Mouse (Mus musculus) kidney, embryonic 16.5 days (tissue): Measurements from ENCODE around the gene Vwf. TPM values are rescaled to one million over a fixed set of nuclear protein-coding genes. Genes with fewer than 3 reads are reported as not detected.

Source experiments
- ATAC-seq: fragments of 200-750 bp; cut with Nextera tagmentation; 2 replicates; pipeline ENCODE4 v1.8.0; 2017; ENCODE audit warnings: moderate TSS enrichment; ENCODE audit not compliant: low FRiP score, low TSS enrichment
- H3K27ac ChIP-seq: fragments of 300-500 bp; sonication (generic); 2 replicates; pipeline ENCODE4 v1.5.1; 2014; ENCODE audit warnings: low read length
- H3K27me3 ChIP-seq: fragments of 300-500 bp; sonication (generic); 2 replicates; pipeline ENCODE4 v1.6.1; 2014; ENCODE audit warnings: low read length, control low read depth, mixed read lengths; ENCODE audit not compliant: insufficient read depth
- H3K36me3 ChIP-seq: fragments of 300-500 bp; sonication (generic); 2 replicates; pipeline ENCODE4 v1.6.1; 2014; ENCODE audit warnings: low read length, control low read depth, mixed read lengths; ENCODE audit not compliant: insufficient read depth
- H3K4me1 ChIP-seq: fragments of 300-500 bp; sonication (generic); 2 replicates; pipeline ENCODE4 v1.6.1; 2014; ENCODE audit warnings: low read length, control low read depth, mixed read lengths; ENCODE audit not compliant: insufficient read depth
- H3K4me2 ChIP-seq: fragments of 300-500 bp; sonication (generic); replicated peaks from 2 replicates; pipeline ENCODE4 v1.6.1; 2014; ENCODE audit warnings: low read depth, low read length
- H3K4me3 ChIP-seq: fragments of 300-500 bp; sonication (generic); 2 replicates; pipeline ENCODE4 v1.5.1; 2014; ENCODE audit warnings: mild to moderate bottlenecking, low read length
- H3K9ac ChIP-seq: fragments of 300-500 bp; sonication (generic); replicated peaks from 2 replicates; pipeline ENCODE4 v1.6.1; 2014; ENCODE audit warnings: low read length
- H3K9me3 ChIP-seq: fragments of 300-500 bp; sonication (generic); 2 replicates; pipeline ENCODE4 v1.6.1; 2016; ENCODE audit warnings: low read length, control low read depth
- WGBS: fragments of 180-500 bp; shearing (Covaris S2); extraction: QIAGEN DNeasy Blood & Tissue Kit; methylation state at CpG from one replicate; pipeline ENCODE4 v1.1.7; 2014; 5-methylcytosine and 5-hydroxymethylcytosine counted together
- polyA plus RNA-seq: library from polyadenylated mRNA; unstranded; fragments of >200 nt; fragmentation: Nextera tagmentation; extraction: Ambion mirVana; gene quantifications from 2 replicates; pipeline ENCODE4 v1.2.1, GENCODE M21; 2015

The Vwf gene
- polyA plus RNA-seq, 1 experiment from 2014 or later, result 5.4 TPM

GRCm38 (mm10) chr6:125601748-125602147, 55.2 kb downstream of the Vwf start:
- Histone ChIP-seq H3K4me2 (no peak overlapping the region), H3K27ac (no peak overlapping the region), H3K4me3 (no peak overlapping the region), H3K4me1 (peaks cover 15% of the 10 kb centered on the region; the same call in 1 of the 2 replicates), H3K9ac (no peak overlapping the region), H3K9me3 (no peaks in the 10 kb centered on the region), H3K36me3 (no peaks in the 10 kb centered on the region), H3K27me3 (0 out of 2 replicates have a peak, but pooled peaks cover 4% of the 10 kb centered on the region)
- 48% methylated on average over 5 of the region's 5 CpGs for WGBS
- no peak for ATAC-seq

DNA sequence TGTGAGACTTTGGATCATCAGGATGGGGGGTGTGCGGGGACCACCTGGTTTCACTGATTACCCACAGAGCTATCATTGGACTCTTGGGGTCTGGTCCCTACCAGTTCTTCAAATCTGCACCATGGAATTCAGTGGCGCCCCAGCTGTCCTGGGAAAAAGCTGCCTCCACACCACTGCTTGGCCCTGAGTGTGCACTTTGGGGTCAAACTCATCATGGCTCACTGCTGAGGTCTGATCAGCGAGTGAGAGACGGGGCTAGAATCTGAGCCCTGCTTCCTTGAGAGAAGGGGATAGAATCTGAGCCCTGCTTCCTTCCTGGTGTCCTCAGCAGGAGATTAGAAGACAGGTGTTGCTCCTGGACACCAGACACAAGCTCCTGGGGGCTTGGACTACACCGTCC, 55.8 kb downstream of the Vwf start:
- no peak overlapping the region for H3K27ac ChIP-seq
- no peak overlapping the region for H3K4me3 ChIP-seq
- no peak overlapping the region for H3K4me2 ChIP-seq
- H3K4me1 ChIP-seq, result peaks cover 9% of the 10 kb centered on the region; the same call in 1 of the 2 replicates
- H3K9me3 ChIP-seq, result no peaks in the 10 kb centered on the region
- H3K27me3 ChIP-seq, result 0 out of 2 replicates have a peak, but pooled peaks cover 4% of the 10 kb centered on the region
- no peak for ATAC-seq
- no peak overlapping the region for H3K9ac ChIP-seq
- 77% methylated on average over 5 of the region's 5 CpGs for WGBS
- H3K36me3 ChIP-seq, result no peaks in the 10 kb centered on the region

DNA sequence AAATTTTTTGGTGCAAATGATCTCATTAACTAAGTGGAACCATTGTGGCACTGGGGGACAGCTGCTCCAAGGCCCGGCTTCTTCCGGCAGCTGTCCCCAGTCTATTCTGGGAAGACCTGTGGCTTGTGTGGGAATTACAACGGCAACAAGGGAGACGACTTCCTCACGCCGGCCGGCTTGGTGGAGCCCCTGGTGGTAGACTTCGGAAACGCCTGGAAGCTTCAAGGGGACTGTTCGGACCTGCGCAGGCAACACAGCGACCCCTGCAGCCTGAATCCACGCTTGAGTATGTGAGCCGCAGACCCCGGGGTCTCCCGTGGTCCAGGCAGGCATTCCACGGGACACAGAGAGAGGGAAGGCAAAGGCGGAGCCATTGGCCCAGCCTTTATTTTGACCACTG, 56.7 kb downstream of the Vwf start:
- Histone ChIP-seq H3K27me3 (0 out of 2 replicates have a peak, but pooled peaks cover 4% of the 10 kb centered on the region), H3K27ac (no peak overlapping the region), H3K4me1 (0 out of 2 replicates have a peak, but pooled peaks cover 9% of the 10 kb centered on the region), H3K9ac (no peak overlapping the region), H3K4me2 (peak overlapping the region; percentile 35), H3K36me3 (no peaks in the 10 kb centered on the region), H3K9me3 (no peaks in the 10 kb centered on the region), H3K4me3 (0 out of 2 replicates have a peak overlapping the region, but pooled peaks have one; percentile 5)
- peak; percentile 43; the same call in 1 of the 2 replicates for ATAC-seq
- 5% methylated on average over 18 of the region's 18 CpGs for WGBS

DNA sequence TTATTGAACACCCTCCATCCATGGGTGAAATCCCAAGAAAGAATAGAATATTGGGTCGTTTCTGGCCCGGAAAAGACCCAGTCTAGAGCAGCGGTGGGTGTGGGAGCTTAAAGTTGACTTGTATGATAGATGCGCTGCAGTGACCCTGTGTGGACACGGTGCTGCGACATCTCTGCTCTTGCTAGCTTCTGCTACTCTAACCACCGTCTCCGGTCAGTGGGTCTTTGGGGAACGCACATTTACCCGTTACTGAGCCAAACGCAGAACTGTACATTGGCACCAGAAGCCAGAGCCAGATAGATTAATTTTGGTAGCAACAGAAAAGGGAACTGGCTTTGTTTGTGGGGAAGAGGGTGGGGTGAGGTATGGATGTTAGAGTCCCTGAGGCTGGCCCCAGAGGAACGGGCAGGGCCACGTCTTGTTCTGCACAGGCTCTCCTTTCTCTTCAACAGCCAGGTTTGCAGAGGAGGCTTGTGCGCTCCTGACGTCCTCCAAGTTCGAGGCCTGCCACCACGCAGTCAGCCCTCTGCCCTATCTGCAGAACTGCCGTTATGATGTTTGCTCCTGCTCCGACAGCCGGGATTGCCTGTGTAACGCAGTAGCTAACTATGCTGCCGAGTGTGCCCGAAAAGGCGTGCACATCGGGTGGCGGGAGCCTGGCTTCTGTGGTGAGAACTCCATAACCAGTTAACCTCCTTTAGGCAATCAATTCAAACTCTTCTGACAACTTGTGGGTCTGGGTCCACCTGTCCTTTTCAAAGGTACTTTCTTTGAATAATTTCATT, 57.3 kb downstream of the Vwf start:
- Histone ChIP-seq H3K9ac (no peak overlapping the region; the same call in 1 of the 2 replicates), H3K4me2 (peak overlapping the region; percentile 35), H3K27ac (no peak overlapping the region), H3K4me1 (0 out of 2 replicates have a peak, but pooled peaks cover 9% of the 10 kb centered on the region), H3K4me3 (no peak overlapping the region), H3K27me3 (0 out of 2 replicates have a peak, but pooled peaks cover 4% of the 10 kb centered on the region), H3K36me3 (no peaks in the 10 kb centered on the region), H3K9me3 (no peaks in the 10 kb centered on the region)
- whole genome bisulfite sequencing, result 80% methylated on average over 26 of the region's 26 CpGs
- no peak for ATAC-seq

GRCm38 (mm10) chr6:125604463-125605191, 58.1 kb downstream of the Vwf start:
- Histone ChIP-seq H3K27me3 (0 out of 2 replicates have a peak, but pooled peaks cover 4% of the 10 kb centered on the region), H3K4me3 (no peak overlapping the region), H3K27ac (no peak overlapping the region), H3K9ac (no peak overlapping the region; the same call in 1 of the 2 replicates), H3K4me2 (no peak overlapping the region), H3K36me3 (no peaks in the 10 kb centered on the region), H3K4me1 (0 out of 2 replicates have a peak, but pooled peaks cover 9% of the 10 kb centered on the region), H3K9me3 (no peaks in the 10 kb centered on the region)
- 16% methylated on average over 9 of the region's 9 CpGs for WGBS
- peak; percentile 68 for ATAC-seq

DNA sequence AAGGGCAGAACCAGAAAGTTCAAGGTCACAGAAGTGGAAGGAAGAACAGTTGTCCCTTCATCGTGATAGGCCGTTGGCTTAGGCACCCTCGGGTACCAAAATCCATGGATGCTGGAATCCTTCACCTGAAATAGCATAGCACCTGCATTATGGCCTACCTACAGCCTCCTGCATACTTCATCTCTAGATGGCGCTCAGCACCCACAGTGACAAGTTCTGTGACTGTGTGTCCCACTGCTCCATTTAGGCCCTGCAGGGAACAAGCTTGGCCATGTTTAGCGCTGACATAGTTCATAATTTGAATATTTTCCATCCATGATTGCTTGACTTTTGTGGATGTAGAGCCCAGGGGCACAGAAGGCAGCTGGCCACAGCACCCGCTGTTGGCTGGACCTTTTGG, 62.5 kb downstream of the Vwf start:
- no peak overlapping the region for H3K4me3 ChIP-seq
- 76% methylated on average over 6 of the region's 6 CpGs for WGBS
- H3K9me3 ChIP-seq, result no peaks in the 10 kb centered on the region
- H3K4me2 ChIP-seq, result no peak overlapping the region
- H3K27ac ChIP-seq, result no peak overlapping the region
- H3K36me3 ChIP-seq, result no peaks in the 10 kb centered on the region
- H3K4me1 ChIP-seq, result 0 out of 2 replicates have a peak, but pooled peaks cover 3% of the 10 kb centered on the region
- ATAC-seq, result no peak
- H3K9ac ChIP-seq, result no peak overlapping the region
- no peaks in the 10 kb centered on the region for H3K27me3 ChIP-seq

DNA sequence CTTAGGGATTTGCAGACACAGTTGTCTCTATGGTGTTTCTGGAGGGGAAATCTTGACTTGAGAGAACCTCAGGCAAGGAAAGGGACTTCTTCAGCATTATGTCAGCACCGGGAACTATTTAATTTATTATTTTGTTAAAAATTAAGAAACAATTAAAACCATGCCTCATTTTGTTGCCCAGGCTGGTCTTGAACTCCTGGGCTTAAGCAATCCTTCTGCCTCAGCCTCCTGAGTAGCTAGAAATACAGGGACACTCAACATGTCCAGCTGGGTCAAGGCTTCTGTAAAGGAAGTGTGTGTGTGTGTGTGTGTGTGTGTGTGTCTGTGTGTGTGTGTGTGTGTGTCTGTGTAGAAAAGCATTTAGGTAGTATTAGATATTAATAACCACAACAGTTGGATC, 71.3 kb downstream of the Vwf start:
- Histone ChIP-seq H3K4me1 (no peaks in the 10 kb centered on the region), H3K9ac (no peak overlapping the region), H3K36me3 (no peaks in the 10 kb centered on the region), H3K4me2 (no peak overlapping the region), H3K27ac (no peak overlapping the region), H3K27me3 (no peaks in the 10 kb centered on the region), H3K9me3 (no peaks in the 10 kb centered on the region), H3K4me3 (no peak overlapping the region)
- ATAC-seq, result no peak
- WGBS, result 90% methylated on average over 1 of the region's 1 CpGs

- ATAC-seq, result no peak
These were observed 74.2 kb downstream of the Vwf start for GRCm38 (mm10) chr6:125620764-125621163.

GRCm38 (mm10) chr6:125622434-125622833, 75.9 kb downstream of the Vwf start:
- ATAC-seq, result no peak
- no peak overlapping the region for H3K27ac ChIP-seq
- no peaks in the 10 kb centered on the region for H3K36me3 ChIP-seq
- H3K4me3 ChIP-seq, result no peak overlapping the region
- 54% methylated on average over 2 of the region's 2 CpGs for WGBS
- H3K9me3 ChIP-seq, result no peaks in the 10 kb centered on the region
- no peak overlapping the region for H3K4me2 ChIP-seq
- no peaks in the 10 kb centered on the region for H3K4me1 ChIP-seq
- no peaks in the 10 kb centered on the region for H3K27me3 ChIP-seq
- no peak overlapping the region for H3K9ac ChIP-seq

More at GRCm38 (mm10) chr6:125620764-125621163, 74.2 kb downstream of the Vwf start:
- Histone ChIP-seq H3K4me1 (no peaks in the 10 kb centered on the region), H3K27ac (no peak overlapping the region), H3K4me3 (no peak overlapping the region), H3K4me2 (no peak overlapping the region), H3K9me3 (no peaks in the 10 kb centered on the region), H3K9ac (no peak overlapping the region), H3K36me3 (no peaks in the 10 kb centered on the region), H3K27me3 (no peaks in the 10 kb centered on the region)
- 48% methylated on average over 6 of the region's 6 CpGs for WGBS
